Mouse (Mus musculus) hindbrain, embryonic 13.5 days (tissue): ENCODE results near the gene Tcirg1. TPM values are rescaled to one million over a fixed set of nuclear protein-coding genes. Genes with fewer than 3 reads are reported as not detected.

Experiments used
- ATAC-seq: fragments of 200-750 bp; cut with Nextera tagmentation; 2 replicates; pipeline ENCODE4 v1.8.0; 2017; ENCODE audit warnings: moderate TSS enrichment; ENCODE audit not compliant: low FRiP score
- H3K27ac ChIP-seq: fragments of 300-500 bp; sonication (generic); 2 replicates; pipeline ENCODE4 v1.5.1; 2015; ENCODE audit warnings: inconsistent platforms, mild to moderate bottlenecking, moderate library complexity
- H3K27me3 ChIP-seq: fragments of 300-500 bp; sonication (generic); 2 replicates; pipeline ENCODE4 v1.6.1; 2015; ENCODE audit warnings: mild to moderate bottlenecking, inconsistent platforms
- H3K36me3 ChIP-seq: fragments of 300-500 bp; sonication (generic); 2 replicates; pipeline ENCODE4 v1.6.1; 2015; ENCODE audit warnings: mild to moderate bottlenecking, inconsistent platforms
- H3K4me1 ChIP-seq: fragments of 300-500 bp; sonication (generic); replicated peaks from 2 replicates; pipeline ENCODE4 v1.6.1; 2015; ENCODE audit warnings: inconsistent platforms
- H3K4me2 ChIP-seq: fragments of 300-500 bp; sonication (generic); 2 replicates; pipeline ENCODE4 v1.6.1; 2015; ENCODE audit warnings: inconsistent platforms, mild to moderate bottlenecking, moderate library complexity
- H3K4me3 ChIP-seq: fragments of 300-500 bp; sonication (generic); 2 replicates; pipeline ENCODE4 v1.5.1; 2015; ENCODE audit warnings: mild to moderate bottlenecking, inconsistent platforms
- H3K9ac ChIP-seq: fragments of 300-500 bp; sonication (generic); 2 replicates; pipeline ENCODE4 v1.6.1; 2015; ENCODE audit warnings: mild to moderate bottlenecking, inconsistent platforms
- H3K9me3 ChIP-seq: fragments of 300-500 bp; sonication (generic); 2 replicates; pipeline ENCODE4 v1.6.1; 2016; ENCODE audit warnings: inconsistent platforms
- WGBS: fragments of 180-500 bp; shearing (Covaris S2); methylation state at CpG from one replicate; pipeline ENCODE4 v1.1.7; 2015; 5-methylcytosine and 5-hydroxymethylcytosine counted together
- polyA plus RNA-seq: library from polyadenylated mRNA; unstranded; fragments of >200 nt; fragmentation: Nextera tagmentation; extraction: Ambion mirVana; gene quantifications from 2 replicates; pipeline ENCODE4 v1.2.1, GENCODE M21; 2015

The Tcirg1 gene
- polyA plus RNA-seq, 1 experiment from 2014 or later = 15.0 TPM

GRCm38 (mm10) chr19:3855091-3855490 lies 51.8 kb downstream of the Tcirg1 start:
- Histone ChIP-seq H3K36me3 (no peaks in the 10 kb centered on the region), H3K27me3 (no peaks in the 10 kb centered on the region), H3K9me3 (no peaks in the 10 kb centered on the region), H3K4me2 (peak overlapping the region; percentile 22), H3K4me1 (peaks cover 46% of the 10 kb centered on the region), H3K9ac (no peak overlapping the region), H3K4me3 (no peak overlapping the region), H3K27ac (peak overlapping the region; percentile 8)
- no peak for ATAC-seq
- 70% methylated on average over 6 of the region's 6 CpGs for WGBS

DNA sequence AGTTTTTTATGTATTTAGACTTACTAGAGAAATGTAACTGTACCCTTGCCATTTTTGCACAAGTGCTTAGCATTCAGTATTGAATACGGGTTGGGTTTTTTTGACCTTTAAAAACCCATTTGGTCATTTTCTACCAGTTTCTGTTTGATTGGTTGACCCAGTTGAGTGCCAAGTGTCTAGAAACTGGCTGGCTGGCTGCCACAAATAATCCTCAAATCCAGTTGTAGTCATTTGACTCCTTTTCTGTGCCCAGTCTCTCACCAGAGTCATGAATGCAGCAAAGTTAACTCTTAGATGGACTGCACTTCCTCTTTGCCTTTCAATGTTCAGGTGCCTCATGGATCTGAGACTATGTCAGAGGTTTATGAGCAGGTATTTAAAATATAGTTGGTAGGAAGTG lies 53.0 kb downstream of the Tcirg1 start:
- WGBS = 93% methylated on average over 1 of the region's 1 CpGs
- ATAC-seq = no peak

GRCm38 (mm10) chr19:3853121-3853520 lies 53.8 kb downstream of the Tcirg1 start:
- Histone ChIP-seq H3K4me2 (peak overlapping the region; percentile 66), H3K9ac (0 out of 2 replicates have a peak overlapping the region, but pooled peaks have one; percentile 93), H3K4me3 (peak overlapping the region; percentile 90), H3K4me1 (peaks cover 46% of the 10 kb centered on the region), H3K27me3 (no peaks in the 10 kb centered on the region), H3K9me3 (no peaks in the 10 kb centered on the region), H3K27ac (no peak overlapping the region), H3K36me3 (no peaks in the 10 kb centered on the region)
- WGBS = 89% methylated on average over 10 of the region's 10 CpGs
- no peak for ATAC-seq

More for the DNA sequence above, 53.0 kb downstream of the Tcirg1 start:
- H3K27ac ChIP-seq = no peak overlapping the region
- peak overlapping the region; percentile 66 for H3K4me2 ChIP-seq
- H3K27me3 ChIP-seq = no peaks in the 10 kb centered on the region
- peaks cover 46% of the 10 kb centered on the region for H3K4me1 ChIP-seq
- no peaks in the 10 kb centered on the region for H3K36me3 ChIP-seq
- no peaks in the 10 kb centered on the region for H3K9me3 ChIP-seq
- H3K9ac ChIP-seq = no peak overlapping the region
- H3K4me3 ChIP-seq = no peak overlapping the region

DNA sequence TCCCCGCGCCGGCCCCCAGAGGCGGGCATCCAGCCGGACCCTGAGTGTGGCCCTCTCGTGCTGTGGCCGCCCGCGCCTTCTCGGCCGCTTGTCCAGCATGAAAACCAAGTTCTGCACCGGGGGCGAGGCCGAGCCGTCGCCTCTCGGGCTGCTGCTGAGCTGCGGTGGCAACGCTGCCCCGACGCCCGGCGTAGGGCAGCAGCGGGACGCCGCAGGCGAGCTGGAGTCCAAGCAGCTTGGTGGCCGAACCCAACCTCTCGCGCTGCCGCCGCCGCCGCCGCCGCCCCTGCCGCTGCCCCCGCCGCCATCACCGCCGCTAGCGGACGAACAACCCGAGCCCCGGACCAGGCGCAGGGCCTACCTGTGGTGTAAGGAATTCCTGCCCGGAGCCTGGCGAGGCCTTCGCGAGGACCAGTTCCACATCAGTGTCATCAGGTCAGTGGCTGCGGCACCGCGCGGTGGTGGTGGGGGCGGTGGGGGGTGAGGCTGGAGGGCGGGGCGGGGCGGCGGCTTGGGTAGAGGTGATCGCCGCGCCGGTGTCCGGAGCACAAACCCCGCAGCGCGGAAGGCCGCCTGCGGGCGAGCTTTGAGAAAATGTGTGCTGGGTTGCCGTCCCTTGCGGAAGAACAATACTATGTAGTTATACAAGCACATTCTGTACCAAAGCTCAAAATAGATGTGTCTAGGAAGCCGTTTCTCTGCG lies 54.8 kb downstream of the Tcirg1 start:
- no peaks in the 10 kb centered on the region for H3K9me3 ChIP-seq
- peaks cover 42% of the 10 kb centered on the region for H3K4me1 ChIP-seq
- H3K27me3 ChIP-seq = no peaks in the 10 kb centered on the region
- H3K27ac ChIP-seq = peak overlapping the region; percentile 98
- peak overlapping the region; percentile 66 for H3K4me2 ChIP-seq
- WGBS = under 1% methylated on average over 50 of the region's 74 CpGs
- no peaks in the 10 kb centered on the region for H3K36me3 ChIP-seq
- peak overlapping the region; percentile 90 for H3K4me3 ChIP-seq
- ATAC-seq = peak; percentile 30; the same call in 1 of the 2 replicates
- peak overlapping the region; percentile 93 for H3K9ac ChIP-seq

DNA sequence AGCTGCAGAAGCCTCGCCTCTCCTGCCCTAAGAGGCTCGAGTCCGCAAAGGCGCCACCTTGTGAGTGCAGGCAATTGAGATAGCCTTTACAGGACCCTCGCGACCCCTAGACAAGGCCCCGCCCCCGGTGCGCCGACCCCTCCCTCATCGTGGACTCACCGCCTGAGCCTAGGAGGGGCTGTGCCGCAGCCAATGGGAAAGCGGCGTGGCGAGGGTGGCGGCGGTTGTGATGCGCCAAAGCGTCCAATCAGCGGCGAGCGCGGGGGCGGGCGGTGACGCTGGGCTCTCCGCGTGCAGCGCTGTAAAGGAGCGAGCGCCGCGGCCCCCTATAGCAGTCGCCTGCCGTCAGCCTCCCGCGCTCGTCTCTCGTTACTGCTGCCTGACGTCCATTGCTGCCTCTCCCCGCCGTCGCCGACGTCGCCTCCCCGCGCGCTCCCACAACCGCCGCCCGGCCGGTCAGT lies 55.4 kb downstream of the Tcirg1 start, which contains the start of gene Chka:
Chka (plus strand) TSS at position 272 of the 461 bp plus-strand sequence.
- peak; percentile 98 for ATAC-seq
- 0% methylated on average over 43 of the region's 54 CpGs for WGBS
- H3K4me1 ChIP-seq = peaks cover 40% of the 10 kb centered on the region
- peak within 1 kb of the TSS; percentile 98 for H3K27ac ChIP-seq
- H3K27me3 ChIP-seq = no peaks in the 10 kb centered on the region
- peak within 1 kb of the TSS; percentile 66 for H3K4me2 ChIP-seq
- no peaks in the 10 kb centered on the region for H3K36me3 ChIP-seq
- H3K4me3 ChIP-seq = peak within 1 kb of the TSS; percentile 90
- no peaks in the 10 kb centered on the region for H3K9me3 ChIP-seq
- peak within 1 kb of the TSS; percentile 93 for H3K9ac ChIP-seq

- 4% methylated on average over 19 of the region's 19 CpGs for whole genome bisulfite sequencing
- ATAC-seq = no peak
- Histone ChIP-seq H3K4me3 (peak overlapping the region; percentile 90), H3K27me3 (no peaks in the 10 kb centered on the region), H3K9ac (peak overlapping the region; percentile 56), H3K36me3 (no peaks in the 10 kb centered on the region), H3K4me2 (peak overlapping the region; percentile 66), H3K4me1 (peaks cover 38% of the 10 kb centered on the region), H3K9me3 (no peaks in the 10 kb centered on the region), H3K27ac (peak overlapping the region; percentile 98)
Observed at GRCm38 (mm10) chr19:3850847-3851469, 56.0 kb downstream of the Tcirg1 start.

DNA sequence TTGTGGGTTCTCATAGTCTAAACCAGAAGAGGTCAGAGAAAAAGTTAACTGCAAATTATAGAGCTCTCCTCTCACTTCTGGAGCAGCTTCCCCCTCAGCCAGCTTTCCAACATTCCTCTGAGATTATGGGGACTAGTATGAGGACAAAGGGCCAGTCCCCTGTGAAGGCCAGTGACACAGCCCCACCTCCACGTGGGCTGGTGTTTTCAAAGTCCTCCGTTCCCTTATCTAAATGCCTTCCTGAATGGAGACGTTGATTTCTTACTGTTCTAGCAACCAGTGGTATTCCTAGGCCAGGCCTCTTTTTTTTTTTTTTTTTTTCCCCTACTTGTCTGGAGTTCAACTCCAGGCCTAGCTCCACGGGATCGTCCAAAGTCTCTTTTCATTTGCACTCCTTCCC lies 56.9 kb downstream of the Tcirg1 start:
- H3K4me2 ChIP-seq = no peak overlapping the region
- no peaks in the 10 kb centered on the region for H3K36me3 ChIP-seq
- H3K4me1 ChIP-seq = peaks cover 29% of the 10 kb centered on the region
- H3K27ac ChIP-seq = no peak overlapping the region
- no peaks in the 10 kb centered on the region for H3K9me3 ChIP-seq
- 45% methylated on average over 5 of the region's 5 CpGs for WGBS
- H3K4me3 ChIP-seq = no peak overlapping the region
- H3K9ac ChIP-seq = no peak overlapping the region
- ATAC-seq = no peak
- no peaks in the 10 kb centered on the region for H3K27me3 ChIP-seq

DNA sequence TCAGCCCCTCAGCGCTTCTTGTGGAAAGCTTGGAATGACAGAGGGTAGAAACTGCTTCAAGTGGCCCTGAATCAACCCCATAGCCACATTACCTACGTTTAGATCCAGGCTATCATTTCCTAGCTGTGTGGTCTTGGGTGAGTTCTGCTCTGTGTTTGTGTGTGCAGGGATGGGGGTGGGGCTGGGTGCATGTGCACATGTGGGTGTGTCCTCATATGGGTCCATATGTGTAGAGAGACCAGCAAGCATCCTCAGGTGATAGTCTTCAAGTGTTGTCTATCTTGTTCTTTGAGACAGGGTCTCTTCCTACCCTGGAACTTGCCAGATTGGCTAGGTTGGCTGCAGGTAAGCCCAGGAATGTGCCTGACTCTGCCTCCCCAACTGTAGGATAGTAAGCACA lies 57.7 kb downstream of the Tcirg1 start:
- Histone ChIP-seq H3K27me3 (no peaks in the 10 kb centered on the region), H3K9me3 (no peaks in the 10 kb centered on the region), H3K4me2 (no peak overlapping the region), H3K4me3 (no peak overlapping the region), H3K27ac (no peak overlapping the region), H3K4me1 (peaks cover 22% of the 10 kb centered on the region), H3K36me3 (no peaks in the 10 kb centered on the region), H3K9ac (no peak overlapping the region)
- ATAC-seq = no peak
- whole genome bisulfite sequencing = 94% methylated on average over 2 of the region's 2 CpGs

DNA sequence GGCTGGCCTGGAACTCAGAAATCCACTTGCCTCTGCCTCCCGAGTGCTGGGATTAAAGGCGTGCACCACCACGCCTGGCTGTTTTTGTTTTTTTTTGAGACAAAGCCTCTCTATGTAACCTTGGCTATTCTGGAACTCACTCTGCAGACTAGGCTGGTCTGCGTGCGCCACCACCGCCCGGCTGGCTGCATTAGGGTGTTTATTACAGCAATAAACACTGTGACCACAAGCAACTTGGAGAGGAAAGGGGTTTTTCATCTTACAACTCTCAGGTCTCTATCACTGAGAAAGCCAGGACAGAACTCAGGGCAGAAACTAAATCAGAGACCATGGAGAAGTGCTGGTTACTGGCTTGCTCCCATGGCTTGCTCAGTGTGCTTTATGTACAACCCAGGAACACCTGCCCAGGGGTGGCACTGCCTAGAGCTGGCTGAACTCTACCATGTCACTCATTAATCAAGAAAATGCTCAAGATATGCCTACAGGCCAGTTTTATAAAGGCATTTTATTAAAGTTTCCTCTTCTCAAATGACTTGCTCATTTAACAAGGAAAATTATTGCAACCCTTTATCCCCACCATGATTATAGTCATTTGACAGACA lies 58.6 kb downstream of the Tcirg1 start:
- no peak for ATAC-seq
- Histone ChIP-seq H3K9ac (no peak overlapping the region), H3K36me3 (no peaks in the 10 kb centered on the region), H3K27me3 (no peaks in the 10 kb centered on the region), H3K9me3 (no peaks in the 10 kb centered on the region), H3K27ac (no peak overlapping the region), H3K4me3 (no peak overlapping the region), H3K4me2 (no peak overlapping the region), H3K4me1 (peaks cover 13% of the 10 kb centered on the region)
- 89% methylated on average over 7 of the region's 7 CpGs for WGBS

DNA sequence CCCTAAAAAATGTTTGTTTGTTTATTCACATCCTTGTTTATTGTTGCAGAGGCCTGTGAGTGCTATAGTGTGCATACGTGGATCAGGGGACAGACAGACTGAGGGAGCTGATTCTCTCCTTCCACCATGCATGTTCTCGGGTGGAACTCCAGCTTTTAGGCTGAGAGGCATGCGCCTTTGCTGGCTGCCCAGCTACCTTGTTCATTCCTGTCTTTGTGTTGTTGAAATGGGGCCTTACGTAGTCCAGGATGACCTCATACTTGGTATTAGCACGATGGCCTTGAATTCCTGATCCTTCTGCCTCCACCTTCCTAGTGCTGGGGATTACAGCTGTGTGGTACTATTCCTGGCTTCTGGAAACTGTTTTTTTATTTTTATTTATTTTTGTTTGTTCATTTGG lies 59.2 kb downstream of the Tcirg1 start:
- Histone ChIP-seq H3K9ac (no peak overlapping the region), H3K9me3 (no peaks in the 10 kb centered on the region), H3K4me2 (no peak overlapping the region), H3K27ac (no peak overlapping the region), H3K4me3 (no peak overlapping the region), H3K4me1 (peaks cover 9% of the 10 kb centered on the region), H3K36me3 (no peaks in the 10 kb centered on the region), H3K27me3 (no peaks in the 10 kb centered on the region)
- ATAC-seq = no peak
- 92% methylated on average over 5 of the region's 5 CpGs for WGBS

GRCm38 (mm10) chr19:3846676-3847604 lies 60.0 kb downstream of the Tcirg1 start:
- whole genome bisulfite sequencing = 84% methylated on average over 10 of the region's 10 CpGs
- H3K27ac ChIP-seq = no peak overlapping the region

More at GRCm38 (mm10) chr19:3846676-3847604, 60.0 kb downstream of the Tcirg1 start:
- Histone ChIP-seq H3K4me3 (no peak overlapping the region), H3K27me3 (no peaks in the 10 kb centered on the region), H3K4me1 (peaks cover 9% of the 10 kb centered on the region), H3K36me3 (no peaks in the 10 kb centered on the region), H3K9ac (no peak overlapping the region), H3K9me3 (no peaks in the 10 kb centered on the region), H3K4me2 (no peak overlapping the region)
- ATAC-seq = no peak
